Mouse (Mus musculus) cortical plate, adult 2 months (tissue): ENCODE measurements at regions not wholly inside any gene's neighbourhood (a gene's known extent, or its start where the extent isn't known, plus 50 kb on each side); places are given as distances from the start of the nearest gene placed in this dataset.

Source experiments
- CTCF ChIP-seq: fragments of 200-500 bp; IDR thresholded peaks from 2 replicates; pipeline ENCODE4 v1.5.1; 2011; ENCODE audit warnings: mild to moderate bottlenecking, control low read depth, low read length; ENCODE audit not compliant: insufficient read depth; ENCODE audit errors: extremely low read depth
- POLR2A ChIP-seq: fragments of 200-500 bp; IDR thresholded peaks from 2 replicates; pipeline ENCODE4 v1.6.1; 2011; ENCODE audit warnings: mild to moderate bottlenecking, low read length, control low read depth; ENCODE audit not compliant: insufficient read depth; ENCODE audit errors: extremely low read depth

GRCm38 (mm10) chr1:73411452-73411851 is 395.7 kb upstream of the Tnp1 start:
- TF ChIP-seq CTCF, result no peak
- no peak for TF ChIP-seq POLR2A
